Comparison of ENCODE assay signal across 12 mouse cellular contexts in genomic region chrX:52791944-52792719, GRCm38 (mm10). TPM values are rescaled to one million over a fixed set of nuclear protein-coding genes. Genes with fewer than 3 reads are reported as not detected.
A peak's percentile ranks its signal among the peaks of the same experiment; 100 is the strongest.
DNase-seq lines count a peak whose midpoint lies in the region; ATAC-seq and TF ChIP-seq lines count a peak whose summit lies in the region.
"Had no signal": no experiment of that assay in that cellular context is flagged by ENCODE, and none has a peak within 500 bp of the region (broad histone marks: within the 10 kb centered on the region; RNA-seq: fewer than 3 reads in every experiment).

No protein-coding gene starts in this region.

- no peaks in the 10 kb centered on the region for H3K36me3 ChIP-seq in kidney, embryonic 14.5 days (ENCODE audit: control insufficient read depth, insufficient read depth, low read length)
- H3K36me3 ChIP-seq in forebrain, embryonic 13.5 days (ENCODE audit: poor library complexity, severe bottlenecking) = no peaks in the 10 kb centered on the region
- H3K36me3 ChIP-seq in intestine, postnatal 0 days (ENCODE audit: control insufficient read depth, insufficient read depth) = no peaks in the 10 kb centered on the region
- no peaks in the 10 kb centered on the region for H3K36me3 ChIP-seq in midbrain, embryonic 16.5 days (ENCODE audit: control insufficient read depth, insufficient read depth, low read length)

- DNase-seq in kidney, adult 11 months = no peak
- DNase-seq in heart, adult 8-10 months (ENCODE audit: low spot score) = no peak
- no peak for DNase-seq in right cerebral cortex, postnatal 14 days
- DNase-seq in gastrocnemius, postnatal 36 days = no peak
- DNase-seq: cerebellum, postnatal 10 days had no signal

- peak overlapping the region; percentile 36; the same call in 1 of the 2 replicates for H3K4me2 ChIP-seq in kidney, embryonic 14.5 days (replicated peaks; ENCODE audit: low read depth, low read length)
- 0 out of 2 replicates have a peak overlapping the region, but pooled peaks have one; percentile 60 for H3K4me2 ChIP-seq in forebrain, embryonic 13.5 days
- H3K4me2 ChIP-seq in intestine, postnatal 0 days (replicated peaks; ENCODE audit: low read depth) = no peak overlapping the region
- peak overlapping the region; percentile 58 for H3K4me2 ChIP-seq in midbrain, embryonic 16.5 days (ENCODE audit: low read length)

- ATAC-seq in kidney, embryonic 14.5 days (ENCODE audit: low FRiP score, low TSS enrichment) = no peak
- ATAC-seq in forebrain, embryonic 13.5 days = no peak
- peak; percentile 57 for ATAC-seq in intestine, postnatal 0 days
- no peak for ATAC-seq in midbrain, embryonic 16.5 days
- ATAC-seq: activated CD4-positive, CD25-positive, alpha-beta regulatory T cell, adult 4 months had no signal

- no peaks in the 10 kb centered on the region for H3K4me1 ChIP-seq in kidney, embryonic 14.5 days (ENCODE audit: control insufficient read depth, insufficient read depth, low read length)
- no peaks in the 10 kb centered on the region for H3K4me1 ChIP-seq in forebrain, embryonic 13.5 days
- no peaks in the 10 kb centered on the region for H3K4me1 ChIP-seq in intestine, postnatal 0 days (replicated peaks; ENCODE audit: control insufficient read depth, insufficient read depth, low read length)
- H3K4me1 ChIP-seq in midbrain, embryonic 16.5 days (ENCODE audit: control insufficient read depth, insufficient read depth, low read length) = no peaks in the 10 kb centered on the region

- TF ChIP-seq CTCF in intestine, postnatal 0 days (IDR thresholded peaks at IDR 0.05; ENCODE audit: low read depth) = no peak

- no peaks in the 10 kb centered on the region for H3K27me3 ChIP-seq in kidney, embryonic 14.5 days (ENCODE audit: control insufficient read depth, insufficient read depth, low read length)
- no peaks in the 10 kb centered on the region for H3K27me3 ChIP-seq in forebrain, embryonic 13.5 days
- H3K27me3 ChIP-seq in intestine, postnatal 0 days (replicated peaks; ENCODE audit: control insufficient read depth, insufficient read depth, low read length) = no peaks in the 10 kb centered on the region
- no peaks in the 10 kb centered on the region for H3K27me3 ChIP-seq in midbrain, embryonic 16.5 days (ENCODE audit: control insufficient read depth, insufficient read depth, low read depth, low read length)
- H3K27me3 ChIP-seq: CH12.LX had no signal

- H3K9ac ChIP-seq in kidney, embryonic 14.5 days (ENCODE audit: low read depth, low read length) = no peak overlapping the region
- no peak overlapping the region for H3K9ac ChIP-seq in forebrain, embryonic 13.5 days
- H3K9ac ChIP-seq in intestine, postnatal 0 days (ENCODE audit: low read depth, low read length) = no peak overlapping the region
- no peak overlapping the region for H3K9ac ChIP-seq in midbrain, embryonic 16.5 days (ENCODE audit: low read depth, low read length)

- no peaks in the 10 kb centered on the region for H3K9me3 ChIP-seq in kidney, embryonic 14.5 days (ENCODE audit: control insufficient read depth, low read length)
- H3K9me3 ChIP-seq in forebrain, embryonic 13.5 days (replicated peaks) = no peaks in the 10 kb centered on the region
- no peaks in the 10 kb centered on the region for H3K9me3 ChIP-seq in intestine, postnatal 0 days (ENCODE audit: control insufficient read depth)
- H3K9me3 ChIP-seq in midbrain, embryonic 16.5 days (replicated peaks; ENCODE audit: control insufficient read depth, low read length, poor library complexity, severe bottlenecking) = no peaks in the 10 kb centered on the region

- 52% methylated on average over 10 of the region's 10 CpGs for WGBS in kidney, embryonic 14.5 days
- 51% methylated on average over 10 of the region's 10 CpGs for WGBS in forebrain, embryonic 13.5 days
- WGBS in intestine, postnatal 0 days = 32% methylated on average over 10 of the region's 10 CpGs
- WGBS in midbrain, embryonic 16.5 days = 42% methylated on average over 10 of the region's 10 CpGs

- no peak overlapping the region for H3K27ac ChIP-seq in kidney, embryonic 14.5 days (ENCODE audit: low read depth, low read length)
- no peak overlapping the region for H3K27ac ChIP-seq in forebrain, embryonic 13.5 days
- H3K27ac ChIP-seq in intestine, postnatal 0 days (ENCODE audit: low read depth, low read length) = 0 out of 2 replicates have a peak overlapping the region, but pooled peaks have one; percentile 21
- H3K27ac ChIP-seq in midbrain, embryonic 16.5 days (ENCODE audit: low read length) = no peak overlapping the region

- intact Hi-C loops in gastrocnemius, postnatal 36 days (cut with DNase I) = no loop called here

- H3K4me3 ChIP-seq in kidney, embryonic 14.5 days (ENCODE audit: low read length) = no peak overlapping the region
- no peak overlapping the region for H3K4me3 ChIP-seq in forebrain, embryonic 13.5 days
- no peak overlapping the region for H3K4me3 ChIP-seq in intestine, postnatal 0 days (ENCODE audit: low read depth, low read length)
- peak overlapping the region; percentile 51 for H3K4me3 ChIP-seq in midbrain, embryonic 16.5 days (ENCODE audit: low read depth, low read length)

RNA-seq across cellular contexts. Expression of gene Ccdc160, which starts 1.1 kb away (rescaled TPM):
- polyA plus RNA-seq in kidney, embryonic 14.5 days (2014; fragmentation: Nextera tagmentation; extraction: Ambion mirVana) = 4.6 and 4.7 TPM in 2 replicates
- polyA plus RNA-seq in forebrain, embryonic 13.5 days (2015; fragmentation: Nextera tagmentation; extraction: Ambion mirVana) = 2.1 and 2.6 TPM in 2 replicates
- polyA plus RNA-seq in intestine, postnatal 0 days (2015; fragmentation: Nextera tagmentation; extraction: Ambion mirVana) = 5.2 and 6.2 TPM in 2 replicates
- 8.7 and 9.6 TPM in 2 replicates for polyA plus RNA-seq in midbrain, embryonic 16.5 days (2015; fragmentation: Nextera tagmentation; extraction: Ambion mirVana)
- total RNA-seq in heart, adult 8-10 months (2022) = under 1 TPM; 0.16 to 0.47 (median 0.23) TPM
- under 1 TPM in 1 of 2 experiments, not detected in 1; 0.17 TPM for total RNA-seq in gastrocnemius, postnatal 36 days (2021)
- total RNA-seq: CH12.LX; monocyte, adult 5-6 weeks had no signal
- polyA plus RNA-seq: activated CD4-positive, CD25-positive, alpha-beta regulatory T cell, adult 4 months had no signal
